9 mouse cellular contexts compared by ENCODE assay signal in the genomic region with DNA sequence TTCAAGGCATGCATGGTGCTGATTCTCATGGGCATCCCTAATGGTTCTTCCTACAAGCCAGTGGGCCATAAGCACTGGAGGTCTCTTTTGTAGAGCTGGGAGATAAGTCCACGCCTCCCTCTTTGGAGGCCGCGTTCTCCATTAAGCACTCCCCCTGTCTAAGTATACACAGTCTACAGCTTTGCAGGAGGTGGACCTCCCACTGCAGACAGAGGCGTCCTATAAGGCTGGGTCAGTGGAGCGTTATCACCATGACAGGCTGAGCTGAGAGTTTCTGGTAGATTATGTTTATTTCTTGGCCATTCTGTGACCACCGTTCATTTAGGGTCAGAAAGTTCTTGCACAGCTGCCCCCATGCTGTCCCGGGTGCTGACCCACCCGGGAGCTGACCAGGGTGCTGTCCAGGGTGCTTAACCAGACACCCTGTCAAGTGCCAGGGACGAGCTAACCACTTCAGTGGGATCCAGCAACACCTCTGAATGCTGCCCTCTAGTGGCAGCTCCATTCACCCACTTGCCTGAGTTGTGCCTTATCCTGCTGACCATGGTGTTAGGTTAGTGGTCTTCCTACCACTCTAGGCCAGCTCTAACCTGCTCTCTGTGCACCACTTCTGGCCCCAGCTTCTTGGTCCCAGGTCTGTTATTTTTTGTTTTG.
A peak's percentile ranks its signal among the peaks of the same experiment; 100 is the strongest.
DNase-seq lines count a peak whose midpoint lies in the region; ATAC-seq lines count a peak whose summit lies in the region.
"Had no signal": no experiment of that assay in that cellular context is flagged by ENCODE, and none has a peak within 500 bp of the region (broad histone marks: within the 10 kb centered on the region; RNA-seq: fewer than 3 reads in every experiment).

No protein-coding gene starts in this region.

- no peak overlapping the region for H3K4me2 ChIP-seq in intestine, embryonic 15.5 days (replicated peaks)
- H3K4me2 ChIP-seq: heart, embryonic 13.5 days had no signal

- peak; percentile 100 for ATAC-seq in common myeloid progenitor, adult 5-6 weeks (replicated peaks; ENCODE audit: low read depth, poor library complexity, severe bottlenecking)
- ATAC-seq in intestine, embryonic 15.5 days, result peak; percentile 76
- peak; percentile 95 for ATAC-seq in megakaryocyte-erythroid progenitor cell, adult 5-6 weeks (replicated peaks; ENCODE audit: low FRiP score, low TSS enrichment, poor library complexity, severe bottlenecking)

- H3K36me3 ChIP-seq in intestine, embryonic 15.5 days, result no peaks in the 10 kb centered on the region
- H3K36me3 ChIP-seq: heart, embryonic 13.5 days had no signal

- H3K9ac ChIP-seq in intestine, embryonic 15.5 days, result no peak overlapping the region
- H3K9ac ChIP-seq: heart, embryonic 13.5 days had no signal

- H3K4me1 ChIP-seq in intestine, embryonic 15.5 days (replicated peaks), result no peaks in the 10 kb centered on the region
- H3K4me1 ChIP-seq: heart, embryonic 13.5 days had no signal

- H3K4me3 ChIP-seq in intestine, embryonic 15.5 days (replicated peaks), result no peak overlapping the region
- H3K4me3 ChIP-seq: heart, embryonic 13.5 days had no signal

- H3K9me3 ChIP-seq in intestine, embryonic 15.5 days, result no peaks in the 10 kb centered on the region
- H3K9me3 ChIP-seq: heart, embryonic 13.5 days had no signal

- H3K27me3 ChIP-seq in intestine, embryonic 15.5 days (replicated peaks), result no peaks in the 10 kb centered on the region

- peak; percentile 60 for DNase-seq in adrenal gland, adult 2 months
- peak; percentile 46 for DNase-seq in gastrocnemius, postnatal 25 days
- peak; percentile 22 to 34 for DNase-seq in left cerebral cortex, adult 8-10 months (ENCODE audit: low spot score in 2 of 2)
- DNase-seq in skeletal muscle tissue, adult 2 months (ENCODE audit: low read depth, low spot score), result peak; percentile 42
- no peak for DNase-seq in T-cell, adult 2 months (ENCODE audit: low spot score)

- 33% methylated on average over 9 of the region's 9 CpGs for WGBS in intestine, embryonic 15.5 days

- H3K27ac ChIP-seq in intestine, embryonic 15.5 days, result no peak overlapping the region
- H3K27ac ChIP-seq: heart, embryonic 13.5 days had no signal
